In genomic region chr19:23143541-23143940, GRCm38 (mm10) we compare ENCODE assay signal across 9 mouse cellular contexts. TPM values are rescaled to one million over a fixed set of nuclear protein-coding genes. Genes with fewer than 3 reads are reported as not detected.
DNase-seq lines count a peak whose midpoint lies in the region; ATAC-seq and TF ChIP-seq lines count a peak whose summit lies in the region.
"Had no signal": no experiment of that assay in that cellular context is flagged by ENCODE, and none has a peak within 500 bp of the region (broad histone marks: within the 10 kb centered on the region; RNA-seq: fewer than 3 reads in every experiment).

No protein-coding gene starts in this region.

- peaks cover 26% of the 10 kb centered on the region for H3K4me1 ChIP-seq in embryonic facial prominence, embryonic 13.5 days
- H3K4me1 ChIP-seq in embryonic facial prominence, embryonic 10.5 days, result peaks cover 22% of the 10 kb centered on the region
- peaks cover 70% of the 10 kb centered on the region for H3K4me1 ChIP-seq in megakaryocyte, embryonic 14.5 days

- WGBS in embryonic facial prominence, embryonic 13.5 days, result 75% methylated on average over 8 of the region's 8 CpGs
- WGBS in embryonic facial prominence, embryonic 10.5 days, result 78% methylated on average over 8 of the region's 8 CpGs

- no peak overlapping the region for H3K9ac ChIP-seq in embryonic facial prominence, embryonic 13.5 days

- no peak for ATAC-seq in embryonic facial prominence, embryonic 13.5 days (ENCODE audit: insufficient number of reproducible peaks, insufficient read depth, low FRiP score, low TSS enrichment, low read depth)
- no peak for ATAC-seq in megakaryocyte, adult 5-6 weeks (ENCODE audit: poor library complexity, severe bottlenecking)

- no peaks in the 10 kb centered on the region for H3K9me3 ChIP-seq in embryonic facial prominence, embryonic 13.5 days
- H3K9me3 ChIP-seq in embryonic facial prominence, embryonic 10.5 days, result no peaks in the 10 kb centered on the region
- H3K9me3 ChIP-seq in megakaryocyte, embryonic 14.5 days, result no peaks in the 10 kb centered on the region

- H3K36me3 ChIP-seq in embryonic facial prominence, embryonic 13.5 days, result no peaks in the 10 kb centered on the region
- no peaks in the 10 kb centered on the region for H3K36me3 ChIP-seq in embryonic facial prominence, embryonic 10.5 days (replicated peaks)
- peaks cover 25% of the 10 kb centered on the region for H3K36me3 ChIP-seq in megakaryocyte, embryonic 14.5 days (replicated peaks; ENCODE audit: low read length)
- H3K36me3 ChIP-seq in myocyte (ENCODE audit: control insufficient read depth, insufficient read depth), result no peaks in the 10 kb centered on the region

- TF ChIP-seq POLR2A in myocyte (IDR thresholded peaks at IDR 0.05; ENCODE audit: insufficient read length, low read depth), result no peak

- H3K27me3 ChIP-seq in embryonic facial prominence, embryonic 13.5 days, result peaks cover 33% of the 10 kb centered on the region
- H3K27me3 ChIP-seq in embryonic facial prominence, embryonic 10.5 days (replicated peaks; ENCODE audit: low read depth, poor library complexity, severe bottlenecking), result peaks cover 47% of the 10 kb centered on the region
- H3K27me3 ChIP-seq in megakaryocyte, embryonic 14.5 days (replicated peaks), result no peaks in the 10 kb centered on the region
- no peaks in the 10 kb centered on the region for H3K27me3 ChIP-seq in myocyte (ENCODE audit: control insufficient read depth, insufficient read depth, insufficient read length)

- no peak overlapping the region for H3K4me3 ChIP-seq in embryonic facial prominence, embryonic 13.5 days
- H3K4me3 ChIP-seq in embryonic facial prominence, embryonic 10.5 days, result no peak overlapping the region
- H3K4me3 ChIP-seq in megakaryocyte, embryonic 14.5 days (replicated peaks), result peak overlapping the region; percentile 98
- peak overlapping the region; percentile 97 for H3K4me3 ChIP-seq in myocyte

- no peak overlapping the region for H3K27ac ChIP-seq in embryonic facial prominence, embryonic 13.5 days
- H3K27ac ChIP-seq in embryonic facial prominence, embryonic 10.5 days (replicated peaks), result no peak overlapping the region
- H3K27ac ChIP-seq: macrophage had no signal

- H3K79me2 ChIP-seq in myocyte (ENCODE audit: control insufficient read depth, insufficient read depth), result peaks cover 54% of the 10 kb centered on the region

- no peak overlapping the region for H3ac ChIP-seq in myocyte (ENCODE audit: control insufficient read depth, insufficient read length)

- no peak for DNase-seq in embryonic facial prominence, embryonic 10.5 days (ENCODE audit: low spot score)
- peak; percentile 28 for DNase-seq in heart, postnatal 4 days
- no peak for DNase-seq in frontal cortex, postnatal 36 days (ENCODE audit: low spot score in 2 of 2)
- DNase-seq in natural killer cell, adult 2 months (ENCODE audit: low spot score in 2 of 2), result no peak

- peak overlapping the region; percentile 96 for H3K4me2 ChIP-seq in embryonic facial prominence, embryonic 13.5 days
- peak overlapping the region; percentile 82 for H3K4me2 ChIP-seq in myocyte (ENCODE audit: low read depth)

TF ChIP-seq in myocyte, 11 proteins besides CTCF, POLR2A, EP300 and RAD21:
- peak in 1 of 3 experiments; percentile 38 for TF ChIP-seq MYOG (IDR thresholded peaks at IDR 0.05; ENCODE audit: control insufficient read depth in 1 of 3, insufficient read depth in 1 of 3, insufficient read length in 2 of 3, low read depth in 2 of 3)
- peak in 1 of 3 experiments; percentile 29 for TF ChIP-seq MYOD1 (IDR thresholded peaks at IDR 0.05; ENCODE audit: control insufficient read depth in 1 of 3, insufficient read length in 2 of 3, low read depth in 2 of 3)
- TF ChIP-seq TCF3 (IDR thresholded peaks at IDR 0.05; ENCODE audit: insufficient read length, low read depth), result no peak

RNA-seq across cellular contexts. Expression of gene Klf9, which starts 2.5 kb away (rescaled TPM):
- polyA plus RNA-seq in embryonic facial prominence, embryonic 13.5 days (2015; fragmentation: Nextera tagmentation; extraction: Ambion mirVana), result 3.2 and 4.6 TPM in 2 replicates
- polyA plus RNA-seq in embryonic facial prominence, embryonic 10.5 days (2016; fragmentation: Nextera tagmentation; extraction: Ambion mirVana), result 0.79 and 0.96 TPM in 2 replicates
- 4.7 and 12.2 TPM in 2 replicates for polyA plus RNA-seq in megakaryocyte, embryonic 14.5 days (2012; ENCODE audit: insufficient read depth, low replicate concordance)
- 7.0 and 9.4 TPM in 2 replicates for total RNA-seq in megakaryocyte, adult 5-6 weeks (2015)
- 5.4 and 6.2 TPM in 2 replicates for total RNA-seq in megakaryocyte, adult 5-6 weeks (2017)
- total RNA-seq in heart, postnatal 4 days (2021), result 10 to 100 TPM; 26.9 to 27.3 TPM
- 7.1 TPM for polyA plus RNA-seq in myocyte (2012; fragmentation: generic; extraction: Trizol)

Comparison
In these comparisons a context has a peak if more than half of its experiments do, and no peak if none do; other contexts are left out.
1. H3K4me3 ChIP-seq: peak in megakaryocyte, embryonic 14.5 days (single experiment) and myocyte (single experiment); none in embryonic facial prominence, embryonic 13.5 days (single experiment) and embryonic facial prominence, embryonic 10.5 days (single experiment).